Mouse (Mus musculus): ENCODE measurements at regions not wholly inside any gene's neighbourhood (a gene's known extent, or its start where the extent isn't known, plus 50 kb on each side); places are given as distances from the start of the nearest gene placed in this dataset.

GRCm38 (mm10) chr9:116276141-116276540 is 101.0 kb upstream of the Tgfbr2 start:
- no peak for DNase-seq

GRCm38 (mm10) chr9:116272446-116272845 is 97.3 kb upstream of the Tgfbr2 start:
- no peak for DNase-seq

- DNase-seq: no peak
Measured at GRCm38 (mm10) chr9:116270417-116270828, 95.3 kb upstream of the Tgfbr2 start.

- no peak for DNase-seq
Measured at GRCm38 (mm10) chr9:116267411-116267810, 92.3 kb upstream of the Tgfbr2 start.

GRCm38 (mm10) chr9:116263833-116264232 is 88.7 kb upstream of the Tgfbr2 start:
- DNase-seq: no peak

- DNase-seq: no peak
Measured at GRCm38 (mm10) chr9:116259569-116259968, 84.4 kb upstream of the Tgfbr2 start.

- peak; percentile 21 for DNase-seq
Measured at GRCm38 (mm10) chr9:116253546-116253945, 78.4 kb upstream of the Tgfbr2 start.

- DNase-seq: no peak
Measured at GRCm38 (mm10) chr9:116252788-116253187, 77.6 kb upstream of the Tgfbr2 start.

- DNase-seq: no peak
Measured at GRCm38 (mm10) chr9:116249791-116250190, 74.6 kb upstream of the Tgfbr2 start.

GRCm38 (mm10) chr9:116245136-116245535 is 70.0 kb upstream of the Tgfbr2 start:
- DNase-seq: no peak

- no peak for DNase-seq
Measured at GRCm38 (mm10) chr9:116244619-116244899, 69.4 kb upstream of the Tgfbr2 start.

GRCm38 (mm10) chr9:116243775-116244618 is 68.8 kb upstream of the Tgfbr2 start:
- no peak for DNase-seq

GRCm38 (mm10) chr9:116241933-116242526 is 66.9 kb upstream of the Tgfbr2 start:
- no peak for DNase-seq

- no peak for DNase-seq
Measured at GRCm38 (mm10) chr9:116241290-116241689, 66.1 kb upstream of the Tgfbr2 start.

- DNase-seq: no peak
Measured at GRCm38 (mm10) chr9:116236836-116237235, 61.7 kb upstream of the Tgfbr2 start.

- no peak for DNase-seq
Measured at GRCm38 (mm10) chr9:116234170-116234569, 59.0 kb upstream of the Tgfbr2 start.

- no peak for DNase-seq
Measured at GRCm38 (mm10) chr9:116232386-116232785, 57.2 kb upstream of the Tgfbr2 start.

- no peak for DNase-seq
Measured at GRCm38 (mm10) chr9:116231351-116232311, 56.5 kb upstream of the Tgfbr2 start.

- no peak for DNase-seq
Measured at GRCm38 (mm10) chr9:116230346-116230745, 55.2 kb upstream of the Tgfbr2 start.

- no peak for DNase-seq
Measured at GRCm38 (mm10) chr9:116228443-116228842, 53.3 kb upstream of the Tgfbr2 start.

- no peak for DNase-seq
Measured at GRCm38 (mm10) chr9:116227738-116228137, 52.6 kb upstream of the Tgfbr2 start.

Measured in right cerebral cortex, adult 18-20 months (tissue).